Mouse (Mus musculus): ENCODE data around the gene Wnt3. TPM values are rescaled to one million over a fixed set of nuclear protein-coding genes. Genes with fewer than 3 reads are reported as not detected.
A peak's percentile ranks its signal among the peaks of the same experiment; 100 is the strongest.

The Wnt3 gene
- not detected in 2 replicates for polyA plus RNA-seq (2012; rRNA removed)

DNA sequence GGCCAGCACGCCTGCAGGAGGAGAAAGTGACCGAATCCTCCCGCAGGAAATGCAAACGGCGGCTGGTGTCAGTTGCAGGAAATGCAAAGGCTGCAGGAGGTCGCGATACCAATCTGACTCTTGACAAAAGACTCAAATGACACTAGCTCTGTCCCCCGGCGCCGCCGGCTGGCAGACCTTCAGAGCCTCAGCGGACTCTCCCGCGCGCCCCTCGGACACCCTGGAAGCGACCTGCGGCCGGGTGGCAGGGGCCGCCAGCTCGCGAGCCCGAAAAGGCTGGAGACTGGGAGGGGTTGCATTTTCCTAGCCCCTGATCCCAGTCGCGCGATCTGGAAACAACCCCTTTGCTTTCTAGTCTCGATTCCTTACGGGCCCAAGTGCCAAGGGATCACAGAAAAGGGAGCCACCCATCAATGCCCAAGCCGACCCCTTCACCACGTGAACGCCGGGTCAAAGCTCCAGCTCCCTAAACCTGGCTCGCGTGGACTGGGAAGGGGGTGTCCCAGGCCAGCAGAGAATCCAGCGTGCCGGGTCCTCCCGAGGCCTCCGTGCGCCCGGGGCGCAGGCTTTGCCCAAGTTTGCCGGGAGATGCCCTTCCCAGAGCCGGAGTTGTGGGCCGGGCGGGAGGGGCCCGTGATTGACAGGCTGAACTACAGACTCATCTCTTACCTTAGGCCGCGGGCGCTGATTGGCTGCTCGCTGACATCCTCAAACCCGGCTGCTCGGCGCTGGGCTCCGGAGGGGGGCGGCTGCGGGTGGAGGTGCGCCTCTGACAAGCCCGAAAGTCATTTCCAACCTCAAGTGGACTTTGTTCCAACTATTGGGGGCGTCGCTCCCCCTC, at the start of gene Wnt3:
Wnt3 (plus strand) TSS at position 764 of the 841 bp plus-strand sequence.
- no peak for DNase-seq
- Histone ChIP-seq H3K27me3 (replicated peaks; ENCODE audit: control insufficient read depth, insufficient read depth, low read length) (no peaks in the 10 kb centered on the region; the same call in 1 of the 2 replicates), H3K36me3 (ENCODE audit: control insufficient read depth, insufficient read depth, low read length) (no peaks in the 10 kb centered on the region), H3K4me3 (ENCODE audit: insufficient read depth, low read depth, low read length) (no peak within 1 kb of the TSS), H3K4me1 (ENCODE audit: control insufficient read depth, insufficient read depth, low read length) (no peaks in the 10 kb centered on the region), H3K27ac (ENCODE audit: insufficient read depth, low read depth, low read length) (no peak within 1 kb of the TSS)
- WGBS, result 1% methylated on average over 60 of the region's 60 CpGs
- no peak for TF ChIP-seq CTCF (conservative IDR thresholded peaks at IDR 0.05; ENCODE audit: insufficient read depth, insufficient read length, low read depth, low read length)
- no peak for TF ChIP-seq POLR2A (IDR thresholded peaks at IDR 0.05; ENCODE audit: low read depth, low read length)

- no peak overlapping the region for H3K27ac ChIP-seq (ENCODE audit: insufficient read depth, low read depth, low read length)
- 81% methylated on average over 11 of the region's 11 CpGs for WGBS
- no peak overlapping the region for H3K4me3 ChIP-seq (ENCODE audit: insufficient read depth, low read depth, low read length)
- no peaks in the 10 kb centered on the region for H3K36me3 ChIP-seq (ENCODE audit: control insufficient read depth, insufficient read depth, low read length)
- H3K27me3 ChIP-seq (replicated peaks; ENCODE audit: control insufficient read depth, insufficient read depth, low read length), result no peaks in the 10 kb centered on the region
- peaks cover 2% of the 10 kb centered on the region; the same call in 1 of the 2 replicates for H3K4me1 ChIP-seq (ENCODE audit: control insufficient read depth, insufficient read depth, low read length)
- DNase-seq, result no peak
- TF ChIP-seq POLR2A (IDR thresholded peaks at IDR 0.05; ENCODE audit: low read depth, low read length) (no peak), CTCF (conservative IDR thresholded peaks at IDR 0.05; ENCODE audit: insufficient read depth, insufficient read length, low read depth, low read length) (no peak)
Measured at GRCm38 (mm10) chr11:103724331-103724771, 49.6 kb upstream of the Wnt3 start.

GRCm38 (mm10) chr11:103729282-103729985, 44.5 kb upstream of the Wnt3 start:
- Histone ChIP-seq H3K27me3 (replicated peaks; ENCODE audit: control insufficient read depth, insufficient read depth, low read length) (no peaks in the 10 kb centered on the region), H3K36me3 (ENCODE audit: control insufficient read depth, insufficient read depth, low read length) (no peaks in the 10 kb centered on the region), H3K27ac (ENCODE audit: insufficient read depth, low read depth, low read length) (no peak overlapping the region), H3K4me1 (ENCODE audit: control insufficient read depth, insufficient read depth, low read length) (peaks cover 17% of the 10 kb centered on the region), H3K4me3 (ENCODE audit: insufficient read depth, low read depth, low read length) (no peak overlapping the region)
- no peak for TF ChIP-seq CTCF (conservative IDR thresholded peaks at IDR 0.05; ENCODE audit: insufficient read depth, insufficient read length, low read depth, low read length)
- TF ChIP-seq POLR2A (IDR thresholded peaks at IDR 0.05; ENCODE audit: low read depth, low read length), result no peak
- 46% methylated on average over 9 of the region's 9 CpGs for WGBS
- DNase-seq, result peak; percentile 81

DNA sequence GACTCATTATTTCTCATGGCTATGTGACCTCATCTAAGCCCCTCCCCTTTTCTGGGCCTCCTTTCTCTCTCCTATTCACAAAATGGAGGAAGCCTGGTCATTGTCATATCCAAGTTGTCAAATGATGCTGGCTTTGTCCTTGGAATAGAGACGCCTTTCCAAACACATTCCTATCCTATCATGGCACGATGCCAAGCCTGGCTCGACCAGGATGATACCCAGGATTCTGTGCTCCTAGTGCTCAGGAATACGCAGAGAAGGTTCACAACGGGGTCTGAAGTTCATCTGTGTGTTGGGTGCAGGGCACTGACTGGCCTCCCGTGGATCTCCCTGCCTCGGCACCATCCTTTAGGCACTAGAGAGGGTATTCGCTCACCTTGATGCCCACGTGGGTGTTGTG, 42.4 kb upstream of the Wnt3 start:
- Histone ChIP-seq H3K4me3 (ENCODE audit: insufficient read depth, low read depth, low read length) (no peak overlapping the region), H3K4me1 (ENCODE audit: control insufficient read depth, insufficient read depth, low read length) (peaks cover 28% of the 10 kb centered on the region), H3K36me3 (ENCODE audit: control insufficient read depth, insufficient read depth, low read length) (no peaks in the 10 kb centered on the region), H3K27me3 (replicated peaks; ENCODE audit: control insufficient read depth, insufficient read depth, low read length) (no peaks in the 10 kb centered on the region), H3K27ac (ENCODE audit: insufficient read depth, low read depth, low read length) (no peak overlapping the region)
- TF ChIP-seq CTCF (conservative IDR thresholded peaks at IDR 0.05; ENCODE audit: insufficient read depth, insufficient read length, low read depth, low read length), result no peak
- TF ChIP-seq POLR2A (IDR thresholded peaks at IDR 0.05; ENCODE audit: low read depth, low read length), result no peak
- peak; percentile 56 for DNase-seq
- 63% methylated on average over 9 of the region's 9 CpGs for WGBS

- H3K4me1 ChIP-seq (ENCODE audit: control insufficient read depth, insufficient read depth, low read length), result peaks cover 32% of the 10 kb centered on the region
- H3K27ac ChIP-seq (ENCODE audit: insufficient read depth, low read depth, low read length), result no peak overlapping the region
- DNase-seq, result peak; percentile 72
- WGBS, result 62% methylated on average over 7 of the region's 7 CpGs
- no peak for TF ChIP-seq CTCF (conservative IDR thresholded peaks at IDR 0.05; ENCODE audit: insufficient read depth, insufficient read length, low read depth, low read length)
- no peak for TF ChIP-seq POLR2A (IDR thresholded peaks at IDR 0.05; ENCODE audit: low read depth, low read length)
- H3K4me3 ChIP-seq (ENCODE audit: insufficient read depth, low read depth, low read length), result no peak overlapping the region
- no peaks in the 10 kb centered on the region for H3K27me3 ChIP-seq (replicated peaks; ENCODE audit: control insufficient read depth, insufficient read depth, low read length)
- H3K36me3 ChIP-seq (ENCODE audit: control insufficient read depth, insufficient read depth, low read length), result no peaks in the 10 kb centered on the region
Measured at GRCm38 (mm10) chr11:103732306-103732705, 41.6 kb upstream of the Wnt3 start.

DNA sequence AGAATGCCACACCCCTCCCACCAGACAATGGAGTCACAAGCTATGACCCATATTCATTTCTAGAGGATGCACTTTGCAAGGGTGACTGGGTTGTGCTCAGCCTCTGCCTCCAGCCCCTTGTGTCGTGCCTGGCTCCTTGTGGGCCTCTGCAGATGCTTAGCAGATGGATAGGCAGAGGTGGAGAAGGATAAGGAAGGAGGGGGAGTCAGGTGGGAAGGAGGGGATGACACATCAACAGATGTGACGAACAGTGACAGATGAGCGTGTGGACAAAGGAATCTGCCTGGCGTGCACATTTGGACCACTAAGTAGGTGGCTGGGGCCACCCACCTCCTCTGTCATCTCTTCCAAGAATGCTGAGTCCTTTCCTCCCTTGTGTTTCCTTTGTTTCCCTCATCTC, 40.9 kb upstream of the Wnt3 start:
- 86% methylated on average over 4 of the region's 4 CpGs for WGBS
- no peak for DNase-seq
- H3K4me1 ChIP-seq (ENCODE audit: control insufficient read depth, insufficient read depth, low read length), result peaks cover 32% of the 10 kb centered on the region
- no peak overlapping the region for H3K27ac ChIP-seq (ENCODE audit: insufficient read depth, low read depth, low read length)
- H3K27me3 ChIP-seq (replicated peaks; ENCODE audit: control insufficient read depth, insufficient read depth, low read length), result no peaks in the 10 kb centered on the region
- H3K36me3 ChIP-seq (ENCODE audit: control insufficient read depth, insufficient read depth, low read length), result no peaks in the 10 kb centered on the region
- TF ChIP-seq POLR2A (IDR thresholded peaks at IDR 0.05; ENCODE audit: low read depth, low read length), result no peak
- no peak for TF ChIP-seq CTCF (conservative IDR thresholded peaks at IDR 0.05; ENCODE audit: insufficient read depth, insufficient read length, low read depth, low read length)
- no peak overlapping the region for H3K4me3 ChIP-seq (ENCODE audit: insufficient read depth, low read depth, low read length)

DNA sequence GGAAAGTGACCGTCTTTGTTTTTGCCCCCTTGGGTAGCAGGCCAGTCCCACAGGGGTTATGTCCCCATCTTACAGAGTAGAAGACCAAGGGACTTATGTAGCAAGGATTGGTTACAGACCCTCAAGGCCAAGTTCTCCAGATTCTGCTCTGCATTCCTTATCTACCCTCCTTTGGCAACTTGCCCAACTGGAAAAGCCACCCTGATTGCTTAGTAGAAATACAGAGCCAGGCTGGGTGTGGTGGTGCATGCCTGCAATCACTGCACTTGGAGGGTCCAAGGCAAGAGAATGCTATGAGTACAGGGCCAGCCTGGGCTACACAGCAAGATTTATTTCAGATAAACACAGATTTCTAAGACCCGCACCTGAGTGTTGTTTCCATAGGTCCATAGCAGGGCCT, 40.0 kb upstream of the Wnt3 start:
- TF ChIP-seq CTCF (conservative IDR thresholded peaks at IDR 0.05; ENCODE audit: insufficient read depth, insufficient read length, low read depth, low read length) (no peak), POLR2A (IDR thresholded peaks at IDR 0.05; ENCODE audit: low read depth, low read length) (no peak)
- Histone ChIP-seq H3K27me3 (replicated peaks; ENCODE audit: control insufficient read depth, insufficient read depth, low read length) (no peaks in the 10 kb centered on the region), H3K27ac (ENCODE audit: insufficient read depth, low read depth, low read length) (peak overlapping the region; percentile 14), H3K36me3 (ENCODE audit: control insufficient read depth, insufficient read depth, low read length) (no peaks in the 10 kb centered on the region), H3K4me3 (ENCODE audit: insufficient read depth, low read depth, low read length) (no peak overlapping the region), H3K4me1 (ENCODE audit: control insufficient read depth, insufficient read depth, low read length) (peaks cover 30% of the 10 kb centered on the region)
- DNase-seq, result peak; percentile 34
- WGBS, result 68% methylated on average over 2 of the region's 2 CpGs
